In genomic region chr1:184235131-184235983, GRCm38 (mm10) we compare ENCODE assay signal across 7 mouse cellular contexts.
DNase-seq lines count a peak whose midpoint lies in the region; ATAC-seq lines count a peak whose summit lies in the region.

No protein-coding gene starts in this region.

- no peaks in the 10 kb centered on the region for H3K36me3 ChIP-seq in embryonic facial prominence, embryonic 12.5 days
- H3K36me3 ChIP-seq in limb, embryonic 12.5 days: no peaks in the 10 kb centered on the region
- no peaks in the 10 kb centered on the region for H3K36me3 ChIP-seq in midbrain, embryonic 15.5 days (replicated peaks)

- peaks cover 6% of the 10 kb centered on the region; the same call in 1 of the 2 replicates for H3K4me1 ChIP-seq in embryonic facial prominence, embryonic 12.5 days
- no peaks in the 10 kb centered on the region; the same call in 1 of the 2 replicates for H3K4me1 ChIP-seq in limb, embryonic 12.5 days (replicated peaks)
- H3K4me1 ChIP-seq in midbrain, embryonic 15.5 days: peaks cover 12% of the 10 kb centered on the region

- peaks cover 7% of the 10 kb centered on the region; the same call in 1 of the 2 replicates for H3K27me3 ChIP-seq in embryonic facial prominence, embryonic 12.5 days
- H3K27me3 ChIP-seq in limb, embryonic 12.5 days: peaks cover 7% of the 10 kb centered on the region; the same call in 1 of the 2 replicates
- H3K27me3 ChIP-seq in midbrain, embryonic 15.5 days (replicated peaks): no peaks in the 10 kb centered on the region

- peak overlapping the region; percentile 44 for H3K4me2 ChIP-seq in embryonic facial prominence, embryonic 12.5 days (replicated peaks)
- peak overlapping the region; percentile 52 for H3K4me2 ChIP-seq in limb, embryonic 12.5 days
- H3K4me2 ChIP-seq in midbrain, embryonic 15.5 days: peak overlapping the region; percentile 55

- WGBS in embryonic facial prominence, embryonic 12.5 days: 22% methylated on average over 25 of the region's 25 CpGs
- WGBS in limb, embryonic 12.5 days: 22% methylated on average over 25 of the region's 25 CpGs
- WGBS in midbrain, embryonic 15.5 days: 17% methylated on average over 25 of the region's 25 CpGs

- peak; percentile 73 to 84 for DNase-seq in adrenal gland, postnatal 36 days
- DNase-seq in heart, adult 9 months (ENCODE audit: low spot score in 2 of 2): peak; percentile 53 to 67
- DNase-seq in kidney, adult 8-10 months: peak; percentile 8 to 29
- DNase-seq in spleen, postnatal 10 days (ENCODE audit: low spot score in 2 of 2): peak; percentile 11 to 60

- H3K4me3 ChIP-seq in embryonic facial prominence, embryonic 12.5 days: peak overlapping the region; percentile 20
- H3K4me3 ChIP-seq in limb, embryonic 12.5 days (replicated peaks): peak overlapping the region; percentile 28
- H3K4me3 ChIP-seq in midbrain, embryonic 15.5 days: peak overlapping the region; percentile 26

- no peaks in the 10 kb centered on the region for H3K9me3 ChIP-seq in embryonic facial prominence, embryonic 12.5 days
- H3K9me3 ChIP-seq in limb, embryonic 12.5 days: no peaks in the 10 kb centered on the region
- no peaks in the 10 kb centered on the region for H3K9me3 ChIP-seq in midbrain, embryonic 15.5 days

- H3K27ac ChIP-seq in embryonic facial prominence, embryonic 12.5 days: no peak overlapping the region
- H3K27ac ChIP-seq in limb, embryonic 12.5 days: no peak overlapping the region
- H3K27ac ChIP-seq in midbrain, embryonic 15.5 days: peak overlapping the region; percentile 61; the same call in 1 of the 2 replicates

- H3K9ac ChIP-seq in embryonic facial prominence, embryonic 12.5 days: peak overlapping the region; percentile 27; the same call in 1 of the 2 replicates
- no peak overlapping the region; the same call in 1 of the 2 replicates for H3K9ac ChIP-seq in limb, embryonic 12.5 days (replicated peaks)
- H3K9ac ChIP-seq in midbrain, embryonic 15.5 days: peak overlapping the region; percentile 34; the same call in 1 of the 2 replicates

- ATAC-seq in embryonic facial prominence, embryonic 12.5 days (ENCODE audit: insufficient number of reproducible peaks, insufficient read depth, low FRiP score, low TSS enrichment): no peak
- no peak for ATAC-seq in limb, embryonic 12.5 days (ENCODE audit: insufficient number of reproducible peaks, insufficient read depth, low FRiP score, low TSS enrichment, low read depth)
- peak; percentile 82 for ATAC-seq in midbrain, embryonic 15.5 days (replicated peaks)

Comparison
In these comparisons a context has a peak if more than half of its experiments do, and no peak if none do; other contexts are left out.
1. DNase-seq: peak in every context shown above with its lines; median percentile 78 in adrenal gland, postnatal 36 days; 60 in heart, adult 9 months; 36 in spleen, postnatal 10 days; 18 in kidney, adult 8-10 months.